Mouse (Mus musculus) cerebellum, adult 2 months (tissue): ENCODE results near the gene Ptgs2.

Source experiments
- CTCF ChIP-seq: fragments of 200-500 bp; IDR thresholded peaks from 2 replicates; pipeline ENCODE4 v1.5.1; 2011; ENCODE audit warnings: low read depth, mild to moderate bottlenecking, control low read depth, low read length, moderate library complexity, borderline replicate concordance; ENCODE audit not compliant: insufficient read depth
- POLR2A ChIP-seq: fragments of 200-500 bp; IDR thresholded peaks from 2 replicates; pipeline ENCODE4 v1.6.1; 2011; ENCODE audit warnings: low read length, control low read depth, borderline replicate concordance; ENCODE audit not compliant: insufficient read depth

GRCm38 (mm10) chr1:150115352-150115751, 15.5 kb downstream of the Ptgs2 start:
- no peak for TF ChIP-seq CTCF
- TF ChIP-seq POLR2A, result no peak
